Mouse (Mus musculus) heart, embryonic 16.5 days (tissue): ENCODE data around the gene Phb. TPM values are rescaled to one million over a fixed set of nuclear protein-coding genes. Genes with fewer than 3 reads are reported as not detected.
A peak's percentile ranks its signal among the peaks of the same experiment; 100 is the strongest.
"Not testable (repeated sequence)": the region's sequence is repeated elsewhere in the genome, so short reads cannot be mapped to it uniquely, and the experiment has no call there.

ENCODE experiments used
- ATAC-seq: fragments of 200-750 bp; cut with Nextera tagmentation; replicated peaks from 2 replicates; pipeline ENCODE4 v1.8.0; 2017; ENCODE audit warnings: moderate number of reproducible peaks; ENCODE audit not compliant: insufficient read depth, low FRiP score; ENCODE audit errors: extremely low read depth
- H3K27ac ChIP-seq: fragments of 300-500 bp; sonication (generic); 2 replicates; pipeline ENCODE4 v1.5.1; 2014; ENCODE audit warnings: mild to moderate bottlenecking, low read length, control low read depth, moderate library complexity
- H3K27me3 ChIP-seq: fragments of 300-500 bp; sonication (generic); 2 replicates; pipeline ENCODE4 v1.6.1; 2014; ENCODE audit warnings: low read length, mixed read lengths; ENCODE audit not compliant: control insufficient read depth, insufficient read depth
- H3K36me3 ChIP-seq: fragments of 300-500 bp; sonication (generic); 2 replicates; pipeline ENCODE4 v1.6.1; 2014; ENCODE audit not compliant: control insufficient read depth, insufficient read depth
- H3K4me1 ChIP-seq: fragments of 300-500 bp; sonication (generic); 2 replicates; pipeline ENCODE4 v1.6.1; 2014; ENCODE audit warnings: low read length, mixed read lengths; ENCODE audit not compliant: control insufficient read depth, insufficient read depth
- H3K4me2 ChIP-seq: fragments of 300-500 bp; sonication (generic); 2 replicates; pipeline ENCODE4 v1.6.1; 2014; ENCODE audit warnings: low read depth, mild to moderate bottlenecking, control low read depth, low read length
- H3K4me3 ChIP-seq: fragments of 300-500 bp; sonication (generic); 2 replicates; pipeline ENCODE4 v1.5.1; 2014; ENCODE audit warnings: mild to moderate bottlenecking, control low read depth, low read length
- H3K9ac ChIP-seq: fragments of 300-500 bp; sonication (generic); 2 replicates; pipeline ENCODE4 v1.6.1; 2014; ENCODE audit warnings: low read length, control low read depth
- H3K9me3 ChIP-seq: fragments of 300-500 bp; sonication (generic); replicated peaks from 2 replicates; pipeline ENCODE4 v1.6.1; 2016; ENCODE audit warnings: low read length; ENCODE audit not compliant: control insufficient read depth
- WGBS: fragments of 180-500 bp; shearing (Covaris S2); extraction: QIAGEN DNeasy Blood & Tissue Kit; methylation state at CpG from one replicate; pipeline ENCODE4 v1.1.7; 2014; 5-methylcytosine and 5-hydroxymethylcytosine counted together
- polyA plus RNA-seq: library from polyadenylated mRNA; unstranded; fragments of >200 nt; fragmentation: Nextera tagmentation; extraction: Ambion mirVana; gene quantifications from 2 replicates; pipeline ENCODE4 v1.2.1, GENCODE M21; 2015

The Phb gene
- polyA plus RNA-seq, 1 experiment from 2014 or later: 306 TPM

DNA sequence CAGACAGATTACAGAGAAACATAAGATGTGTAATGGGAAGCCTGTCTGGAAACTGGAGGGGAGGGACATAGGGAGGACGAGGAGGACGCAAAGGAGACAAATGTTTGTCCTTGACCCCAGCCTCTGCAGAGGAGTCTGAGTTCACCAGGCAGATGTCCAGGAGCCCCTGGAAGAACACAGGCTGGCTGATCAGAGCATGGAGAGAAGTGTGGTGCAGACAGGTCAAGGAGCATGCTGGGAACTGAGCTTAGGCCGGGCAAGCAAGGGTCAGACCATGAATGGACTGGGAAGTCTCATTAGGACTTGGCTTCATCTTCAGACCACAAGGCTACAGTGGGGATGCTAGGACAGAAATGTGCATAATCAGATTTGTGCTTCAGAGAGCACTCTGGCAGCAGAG, 19.0 kb upstream of the Phb start:
- no peak overlapping the region for H3K4me2 ChIP-seq
- H3K27me3 ChIP-seq: peaks cover 54% of the 10 kb centered on the region
- no peak for ATAC-seq
- H3K4me3 ChIP-seq: no peak overlapping the region
- WGBS: 43% methylated on average over 3 of the region's 3 CpGs
- no peak overlapping the region for H3K27ac ChIP-seq
- peaks cover 13% of the 10 kb centered on the region for H3K4me1 ChIP-seq
- H3K9me3 ChIP-seq: no peaks in the 10 kb centered on the region
- no peaks in the 10 kb centered on the region for H3K36me3 ChIP-seq
- H3K9ac ChIP-seq: no peak overlapping the region

DNA sequence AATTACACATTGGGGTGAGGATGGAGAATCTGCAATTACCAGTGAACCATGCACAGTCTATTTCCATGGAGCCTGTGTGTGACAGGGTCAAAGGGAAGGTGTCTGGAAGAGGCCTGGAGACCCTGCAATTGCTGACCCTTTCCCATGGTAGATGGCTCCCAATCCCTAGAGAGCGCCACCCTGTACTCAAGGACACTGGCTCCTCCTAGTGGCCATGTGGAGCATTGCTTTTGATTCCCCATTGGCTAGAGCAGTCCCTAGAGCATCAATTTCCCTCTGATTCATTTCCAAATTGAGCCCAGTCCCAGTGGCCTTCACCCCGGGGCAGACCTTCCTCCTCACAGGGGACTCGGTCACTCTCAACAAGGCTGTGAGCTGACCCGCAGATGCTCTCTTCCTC, 17.9 kb upstream of the Phb start:
- peaks cover 44% of the 10 kb centered on the region for H3K27me3 ChIP-seq

DNA sequence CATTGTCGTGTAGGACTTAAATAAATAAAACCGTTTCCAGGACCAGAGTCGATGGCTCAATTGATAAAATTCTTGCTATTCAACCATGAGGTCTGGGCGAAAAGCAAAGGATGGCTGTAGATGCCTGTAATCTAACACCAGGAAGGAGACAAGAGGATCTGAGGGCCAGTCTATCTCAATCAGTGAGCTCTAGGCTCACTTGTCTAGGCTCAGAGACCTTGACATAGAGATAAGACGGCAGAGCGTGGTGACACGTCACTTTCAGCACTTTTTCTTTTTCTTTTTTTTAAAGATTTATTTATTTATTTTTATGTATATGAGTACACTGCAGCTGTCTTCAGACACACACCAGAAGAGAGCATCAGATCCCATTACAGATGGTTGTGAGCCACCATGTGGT, 17.2 kb upstream of the Phb start:
- Histone ChIP-seq H3K4me3 (no peak overlapping the region), H3K4me2 (no peak overlapping the region), H3K9ac (no peak overlapping the region), H3K36me3 (no peaks in the 10 kb centered on the region), H3K27ac (no peak overlapping the region), H3K4me1 (peaks cover 8% of the 10 kb centered on the region), H3K27me3 (peaks cover 37% of the 10 kb centered on the region), H3K9me3 (no peaks in the 10 kb centered on the region)
- WGBS: 38% methylated on average over 7 of the region's 7 CpGs
- ATAC-seq: no peak

More for the DNA sequence above, 17.9 kb upstream of the Phb start:
- 3% methylated on average over 4 of the region's 4 CpGs for WGBS
- H3K4me2 ChIP-seq: no peak overlapping the region
- peaks cover 10% of the 10 kb centered on the region for H3K4me1 ChIP-seq
- no peak overlapping the region for H3K27ac ChIP-seq
- H3K36me3 ChIP-seq: no peaks in the 10 kb centered on the region
- no peak overlapping the region for H3K4me3 ChIP-seq
- no peaks in the 10 kb centered on the region for H3K9me3 ChIP-seq
- no peak overlapping the region for H3K9ac ChIP-seq
- no peak for ATAC-seq

DNA sequence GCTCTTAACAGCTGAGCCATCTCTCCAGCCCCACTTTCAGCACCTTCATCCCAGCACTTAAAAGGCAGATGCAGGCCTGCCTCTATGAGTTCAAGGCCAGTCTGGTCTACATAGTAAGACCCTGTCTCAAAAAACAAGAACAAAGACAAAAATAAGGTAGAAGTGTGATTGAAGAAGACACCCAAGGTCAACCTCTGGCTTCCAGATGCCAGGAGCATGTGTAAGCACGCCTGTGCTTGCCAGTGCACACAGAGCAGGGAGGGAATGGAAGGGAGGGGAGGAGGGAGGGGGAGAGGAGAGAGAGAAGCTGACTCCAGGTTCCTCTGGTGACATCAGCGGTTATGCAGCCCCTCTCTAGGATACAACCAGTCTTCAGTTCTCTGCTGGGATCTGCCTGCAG, 16.8 kb upstream of the Phb start:
- ATAC-seq: no peak
- H3K27ac ChIP-seq: no peak overlapping the region
- no peaks in the 10 kb centered on the region for H3K36me3 ChIP-seq
- peaks cover 8% of the 10 kb centered on the region for H3K4me1 ChIP-seq
- no peak overlapping the region for H3K9ac ChIP-seq
- WGBS: 31% methylated on average over 2 of the region's 2 CpGs
- H3K4me3 ChIP-seq: no peak overlapping the region
- H3K27me3 ChIP-seq: peaks cover 33% of the 10 kb centered on the region
- H3K4me2 ChIP-seq: no peak overlapping the region
- H3K9me3 ChIP-seq: no peaks in the 10 kb centered on the region

DNA sequence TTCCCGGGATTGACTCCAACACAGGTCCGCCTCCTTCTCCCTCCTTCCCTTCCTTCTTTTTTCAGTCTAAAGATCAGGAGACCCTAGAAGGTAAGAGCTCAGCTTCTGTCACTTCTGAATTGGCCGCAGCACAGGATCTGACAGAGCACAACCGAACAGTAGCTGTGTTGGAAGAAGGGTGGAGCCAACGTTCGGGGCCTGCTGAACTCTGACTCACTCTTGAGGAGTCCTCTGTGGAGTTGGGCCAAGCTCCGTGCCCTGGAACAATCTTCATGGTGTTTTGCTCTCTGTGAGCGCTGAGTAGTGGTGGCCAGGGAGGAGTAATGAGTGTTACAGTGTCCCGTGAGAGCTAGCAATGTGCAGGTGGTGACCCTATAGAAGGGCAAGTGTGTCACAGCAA, 15.8 kb upstream of the Phb start:
- Histone ChIP-seq H3K4me2 (no peak overlapping the region), H3K36me3 (no peaks in the 10 kb centered on the region), H3K9ac (no peak overlapping the region), H3K4me1 (no peaks in the 10 kb centered on the region), H3K27me3 (peaks cover 23% of the 10 kb centered on the region), H3K9me3 (no peaks in the 10 kb centered on the region), H3K4me3 (no peak overlapping the region), H3K27ac (no peak overlapping the region)
- 46% methylated on average over 9 of the region's 9 CpGs for WGBS
- no peak for ATAC-seq

DNA sequence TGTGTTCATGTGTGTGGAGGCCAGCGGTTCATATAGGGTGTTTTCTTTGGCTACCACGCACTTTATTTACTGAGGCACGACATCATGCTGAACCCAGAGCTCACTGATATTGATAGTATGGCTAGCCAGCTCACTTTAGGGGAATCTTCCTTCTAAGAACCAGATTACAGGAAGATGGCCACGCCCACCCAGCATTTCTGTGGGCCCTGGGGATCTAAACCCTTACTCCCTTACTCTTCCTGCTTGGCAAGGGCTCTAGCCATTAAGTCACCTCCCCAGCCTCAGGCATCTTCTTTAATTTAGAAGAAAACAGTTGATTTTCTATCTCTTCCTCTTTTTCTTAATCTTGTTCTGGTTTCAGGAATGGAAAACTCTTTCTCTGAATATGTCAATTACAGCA, 9.3 kb upstream of the Phb start:
- Histone ChIP-seq H3K4me1 (no peaks in the 10 kb centered on the region), H3K4me2 (no peak overlapping the region), H3K27me3 (no peaks in the 10 kb centered on the region), H3K9me3 (no peaks in the 10 kb centered on the region), H3K36me3 (no peaks in the 10 kb centered on the region), H3K4me3 (no peak overlapping the region), H3K9ac (no peak overlapping the region), H3K27ac (no peak overlapping the region)
- ATAC-seq: no peak
- 62% methylated on average over 4 of the region's 4 CpGs for WGBS

DNA sequence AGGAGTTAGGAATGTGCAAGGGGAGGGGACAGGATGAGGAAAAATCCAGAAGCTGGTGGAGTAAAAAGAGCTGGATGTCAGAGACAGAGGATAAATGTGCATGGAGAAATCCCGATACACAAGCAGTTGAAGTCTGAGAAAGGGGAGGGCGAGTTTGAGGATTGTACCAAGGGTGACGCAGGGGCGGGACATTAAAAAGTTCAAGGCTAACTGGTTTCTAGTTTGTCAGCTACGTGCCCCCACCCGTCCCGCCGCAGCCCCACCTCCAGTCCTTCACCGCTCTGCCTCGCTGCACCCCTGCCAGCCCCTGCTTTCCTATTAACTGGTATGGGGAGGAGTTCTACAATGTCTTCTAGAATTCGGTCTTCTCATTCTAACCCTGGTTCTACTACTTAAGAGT, 420 bp downstream of the Phb start:
- no peaks in the 10 kb centered on the region for H3K27me3 ChIP-seq
- peak overlapping the region; percentile 89 for H3K9ac ChIP-seq
- peak; percentile 35 for ATAC-seq
- H3K4me2 ChIP-seq: peak overlapping the region; percentile 69
- H3K4me1 ChIP-seq: peaks cover 8% of the 10 kb centered on the region; the same call in 1 of the 2 replicates
- peaks cover 32% of the 10 kb centered on the region for H3K36me3 ChIP-seq
- 2% methylated on average over 11 of the region's 11 CpGs for WGBS
- peak overlapping the region; percentile 91 for H3K4me3 ChIP-seq
- peak overlapping the region; percentile 92 for H3K27ac ChIP-seq
- no peaks in the 10 kb centered on the region for H3K9me3 ChIP-seq

DNA sequence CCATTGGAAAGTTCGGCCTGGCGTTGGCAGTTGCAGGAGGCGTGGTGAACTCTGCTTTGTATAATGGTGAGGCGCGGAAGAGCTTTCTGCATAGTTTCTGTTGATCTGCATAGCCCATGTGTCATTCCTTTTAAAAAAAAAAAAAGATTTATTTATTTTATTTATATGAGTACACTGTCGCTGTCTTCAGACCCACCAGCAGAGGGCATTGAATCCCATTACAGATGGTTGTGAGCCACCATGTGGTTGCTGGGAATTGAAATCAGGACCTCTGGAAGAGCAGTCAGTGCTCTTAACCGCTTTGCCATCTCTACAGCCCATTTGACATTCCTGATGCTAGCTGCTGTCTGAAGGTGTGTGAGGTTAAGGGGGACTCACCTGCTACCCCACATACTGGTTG, 1.3 kb downstream of the Phb start:
- WGBS: 86% methylated on average over 7 of the region's 7 CpGs
- not testable (repeated sequence) for H3K4me1 ChIP-seq, H3K27ac ChIP-seq, H3K9ac ChIP-seq, H3K27me3 ChIP-seq, ATAC-seq, H3K9me3 ChIP-seq
- Histone ChIP-seq H3K36me3 (peaks cover 39% of the 10 kb centered on the region), H3K4me2 (peak overlapping the region; percentile 69), H3K4me3 (peak overlapping the region; percentile 91)

DNA sequence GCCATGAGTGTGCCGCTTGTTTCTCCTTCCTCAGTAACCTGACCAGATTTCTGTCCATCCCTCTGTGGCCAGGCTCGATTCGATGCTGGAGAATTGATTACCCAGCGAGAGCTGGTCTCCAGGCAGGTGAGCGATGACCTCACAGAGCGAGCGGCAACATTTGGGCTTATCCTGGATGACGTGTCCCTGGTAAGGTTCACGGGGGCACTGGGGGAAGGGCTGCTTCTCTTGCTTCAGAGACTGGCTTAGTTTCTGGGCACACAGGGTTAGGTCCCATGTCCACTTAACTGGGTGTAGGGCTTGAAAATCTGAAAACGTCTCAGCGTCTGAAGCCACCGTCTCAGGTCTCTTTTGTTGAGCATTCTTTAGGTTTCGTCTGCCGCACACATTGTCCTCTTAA, 8.7 kb downstream of the Phb start:
- H3K4me1 ChIP-seq: no peaks in the 10 kb centered on the region
- no peak overlapping the region for H3K4me2 ChIP-seq
- no peak overlapping the region for H3K27ac ChIP-seq
- H3K27me3 ChIP-seq: no peaks in the 10 kb centered on the region
- no peak for ATAC-seq
- peaks cover 69% of the 10 kb centered on the region for H3K36me3 ChIP-seq
- no peak overlapping the region for H3K9ac ChIP-seq
- WGBS: 87% methylated on average over 14 of the region's 14 CpGs
- H3K9me3 ChIP-seq: no peaks in the 10 kb centered on the region
- H3K4me3 ChIP-seq: no peak overlapping the region

DNA sequence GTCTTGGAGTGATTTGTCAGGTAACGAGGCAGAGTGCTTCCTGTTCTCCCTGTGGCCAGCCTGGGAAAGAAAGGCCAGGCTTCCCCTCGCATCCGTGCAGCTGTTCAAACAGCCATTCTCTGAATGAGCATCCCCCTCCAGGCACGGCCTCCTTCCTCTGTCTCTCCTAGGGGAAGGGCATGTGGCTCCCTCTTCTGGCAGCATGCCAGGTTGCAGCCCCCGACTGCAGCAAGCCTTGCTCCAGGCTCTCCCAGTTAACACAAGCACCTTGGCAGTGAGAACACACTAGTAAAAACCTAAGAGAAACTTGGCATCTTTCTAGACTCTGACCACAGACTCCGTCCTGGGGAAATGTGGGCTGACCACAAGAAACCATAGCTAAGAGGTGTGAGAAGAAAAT, 9.6 kb downstream of the Phb start:
- H3K9me3 ChIP-seq: no peaks in the 10 kb centered on the region
- H3K4me3 ChIP-seq: no peak overlapping the region
- no peaks in the 10 kb centered on the region for H3K27me3 ChIP-seq
- no peak overlapping the region for H3K4me2 ChIP-seq
- H3K36me3 ChIP-seq: peaks cover 66% of the 10 kb centered on the region
- H3K27ac ChIP-seq: peak overlapping the region; percentile 2; the same call in 1 of the 2 replicates
- H3K9ac ChIP-seq: no peak overlapping the region
- H3K4me1 ChIP-seq: no peaks in the 10 kb centered on the region
- peak; percentile 54; the same call in 1 of the 2 replicates for ATAC-seq
- 20% methylated on average over 6 of the region's 6 CpGs for WGBS
